Mouse (Mus musculus): ENCODE results near the gene Zmym4. TPM values are rescaled to one million over a fixed set of nuclear protein-coding genes. Genes with fewer than 3 reads are reported as not detected.

Zmym4 gene
- polyA plus RNA-seq, 1 experiment, result 8.5 TPM

- no peak for DNase-seq (ENCODE audit: low read depth)
Observed at GRCm38 (mm10) chr4:126943421-126943820, 24.5 kb downstream of the Zmym4 start.

GRCm38 (mm10) chr4:126942846-126943245 lies 25.1 kb downstream of the Zmym4 start:
- DNase-seq (ENCODE audit: low read depth), result no peak

- DNase-seq (ENCODE audit: low read depth), result no peak
Observed at GRCm38 (mm10) chr4:126927701-126928100, 40.2 kb downstream of the Zmym4 start.

- DNase-seq (ENCODE audit: low read depth), result no peak
Observed at GRCm38 (mm10) chr4:126889879-126890278, 78.1 kb downstream of the Zmym4 start.

GRCm38 (mm10) chr4:126885953-126886352 lies 82.0 kb downstream of the Zmym4 start:
- DNase-seq (ENCODE audit: low read depth), result no peak

- DNase-seq (ENCODE audit: low read depth), result no peak
Observed at GRCm38 (mm10) chr4:126883602-126884001, 84.3 kb downstream of the Zmym4 start.

GRCm38 (mm10) chr4:126879560-126880275 lies 88.2 kb downstream of the Zmym4 start:
- DNase-seq (ENCODE audit: low read depth), result no peak

- DNase-seq (ENCODE audit: low read depth), result no peak
Observed at GRCm38 (mm10) chr4:126872717-126873116, 95.2 kb downstream of the Zmym4 start.

GRCm38 (mm10) chr4:126868699-126869098 lies 99.2 kb downstream of the Zmym4 start:
- DNase-seq (ENCODE audit: low read depth), result no peak

GRCm38 (mm10) chr4:126861514-126862266 lies 106.2 kb downstream of the Zmym4 start:
- DNase-seq (ENCODE audit: low read depth), result no peak

- no peak for DNase-seq (ENCODE audit: low read depth)
Observed at GRCm38 (mm10) chr4:126860268-126860986, 107.5 kb downstream of the Zmym4 start.

- DNase-seq (ENCODE audit: low read depth), result no peak
Observed at GRCm38 (mm10) chr4:126852971-126853370, 115.0 kb downstream of the Zmym4 start.

GRCm38 (mm10) chr4:126850778-126851080 lies 117.2 kb downstream of the Zmym4 start:
- DNase-seq (ENCODE audit: low read depth), result no peak

- no peak for DNase-seq (ENCODE audit: low read depth)
Observed at GRCm38 (mm10) chr4:126850019-126850777, 117.7 kb downstream of the Zmym4 start.

- DNase-seq (ENCODE audit: low read depth), result no peak
Observed at GRCm38 (mm10) chr4:126846971-126847370, 121.0 kb downstream of the Zmym4 start.

GRCm38 (mm10) chr4:126845664-126846063 lies 122.3 kb downstream of the Zmym4 start:
- no peak for DNase-seq (ENCODE audit: low read depth)

- no peak for DNase-seq (ENCODE audit: low read depth)
Observed at GRCm38 (mm10) chr4:126842911-126843310, 125.0 kb downstream of the Zmym4 start.

GRCm38 (mm10) chr4:126840996-126841560 lies 126.9 kb downstream of the Zmym4 start:
- DNase-seq (ENCODE audit: low read depth), result no peak

GRCm38 (mm10) chr4:126839873-126840272 lies 128.1 kb downstream of the Zmym4 start:
- no peak for DNase-seq (ENCODE audit: low read depth)

GRCm38 (mm10) chr4:126838799-126839198 lies 129.1 kb downstream of the Zmym4 start:
- DNase-seq (ENCODE audit: low read depth), result no peak

GRCm38 (mm10) chr4:126831122-126831521 lies 136.8 kb downstream of the Zmym4 start:
- DNase-seq (ENCODE audit: low read depth), result no peak

- DNase-seq (ENCODE audit: low read depth), result no peak
Observed at GRCm38 (mm10) chr4:126823917-126824316, 144.0 kb downstream of the Zmym4 start.
